Mouse (Mus musculus) spleen, adult 2 months (tissue): Measurements from ENCODE around the gene Prkcq. TPM values are rescaled to one million over a fixed set of nuclear protein-coding genes. Genes with fewer than 3 reads are reported as not detected.

Source experiments
- DNase-seq, 2 experiments: peaks; one replicate each; pipeline versions ENCODE4 v3.0.0 to v3.0.0-alpha.2; 2012 to 2021; ENCODE audit warnings: low spot score in 2 of 2, low read depth in 1 of 2
- H3K27ac ChIP-seq: fragments of 200-500 bp; 2 replicates; pipeline ENCODE4 v1.5.1; 2012; ENCODE audit warnings: low read length, inconsistent platforms; ENCODE audit not compliant: insufficient read depth
- H3K27me3 ChIP-seq: fragments of 200-500 bp; 2 replicates; pipeline ENCODE4 v1.6.1; 2012; ENCODE audit warnings: mild to moderate bottlenecking, moderate library complexity, low read length, inconsistent platforms; ENCODE audit not compliant: control insufficient read depth, insufficient read depth
- H3K36me3 ChIP-seq: fragments of 200-500 bp; 2 replicates; pipeline ENCODE4 v1.6.1; 2012; ENCODE audit warnings: mild to moderate bottlenecking, low read length, inconsistent platforms; ENCODE audit not compliant: control insufficient read depth, insufficient read depth
- H3K4me1 ChIP-seq: fragments of 200-500 bp; 2 replicates; pipeline ENCODE4 v1.6.1; 2011; ENCODE audit warnings: inconsistent platforms; ENCODE audit not compliant: control insufficient read depth, insufficient read depth, insufficient read length
- H3K4me3 ChIP-seq: fragments of 200-500 bp; 2 replicates; pipeline ENCODE4 v1.5.1; 2011; ENCODE audit warnings: mild to moderate bottlenecking, inconsistent platforms; ENCODE audit not compliant: insufficient read depth, insufficient read length; ENCODE audit errors: extremely low read depth
- CTCF ChIP-seq: fragments of 200-500 bp; IDR thresholded peaks from 2 replicates; pipeline ENCODE4 v1.5.1; 2011; ENCODE audit warnings: mild to moderate bottlenecking, inconsistent platforms; ENCODE audit not compliant: insufficient read depth, insufficient read length, insufficient replicate concordance; ENCODE audit errors: extremely low read depth
- POLR2A ChIP-seq: fragments of 200-500 bp; IDR thresholded peaks from 2 replicates; pipeline ENCODE4 v1.6.1; 2011; ENCODE audit warnings: low read depth, low read length, inconsistent platforms
- WGBS: fragments of 180-500 bp; shearing (Covaris S2); methylation state at CpG from one replicate; pipeline ENCODE4 v1.1.7; 2018; 5-methylcytosine and 5-hydroxymethylcytosine counted together
- polyA plus RNA-seq: library from polyadenylated mRNA; depleted of rRNA; stranded (reverse); fragments of >200 nt; gene quantifications from 2 replicates; pipeline ENCODE4 v1.2.3, GENCODE M21; 2012

Prkcq gene
- polyA plus RNA-seq, 1 experiment, result 9.3 TPM

DNA sequence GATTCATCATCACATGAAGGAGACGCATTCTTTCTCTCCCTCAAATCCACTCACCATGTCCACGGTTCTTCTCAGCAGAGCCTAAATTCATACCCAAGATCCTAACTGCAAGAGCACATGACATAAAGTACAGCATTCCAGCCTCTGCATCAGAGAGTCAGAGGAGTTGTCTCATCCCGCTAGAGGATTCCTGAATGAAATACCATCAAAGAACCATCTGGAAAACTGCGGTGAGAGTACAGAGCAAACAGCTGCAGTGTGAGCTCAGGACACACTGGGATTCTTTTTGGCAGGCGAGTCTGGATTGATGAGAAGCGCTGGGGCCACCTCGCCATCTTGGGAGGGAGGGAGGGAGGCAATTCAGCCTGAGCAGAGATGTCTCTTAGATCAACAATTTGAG, 20.9 kb upstream of the Prkcq start:
- H3K4me1 ChIP-seq, result no peaks in the 10 kb centered on the region
- H3K27ac ChIP-seq, result no peak overlapping the region
- 91% methylated on average over 7 of the region's 7 CpGs for WGBS
- no peak for DNase-seq
- no peaks in the 10 kb centered on the region for H3K36me3 ChIP-seq
- no peak for TF ChIP-seq CTCF
- TF ChIP-seq POLR2A, result no peak
- H3K4me3 ChIP-seq, result no peak overlapping the region
- H3K27me3 ChIP-seq, result no peaks in the 10 kb centered on the region

DNA sequence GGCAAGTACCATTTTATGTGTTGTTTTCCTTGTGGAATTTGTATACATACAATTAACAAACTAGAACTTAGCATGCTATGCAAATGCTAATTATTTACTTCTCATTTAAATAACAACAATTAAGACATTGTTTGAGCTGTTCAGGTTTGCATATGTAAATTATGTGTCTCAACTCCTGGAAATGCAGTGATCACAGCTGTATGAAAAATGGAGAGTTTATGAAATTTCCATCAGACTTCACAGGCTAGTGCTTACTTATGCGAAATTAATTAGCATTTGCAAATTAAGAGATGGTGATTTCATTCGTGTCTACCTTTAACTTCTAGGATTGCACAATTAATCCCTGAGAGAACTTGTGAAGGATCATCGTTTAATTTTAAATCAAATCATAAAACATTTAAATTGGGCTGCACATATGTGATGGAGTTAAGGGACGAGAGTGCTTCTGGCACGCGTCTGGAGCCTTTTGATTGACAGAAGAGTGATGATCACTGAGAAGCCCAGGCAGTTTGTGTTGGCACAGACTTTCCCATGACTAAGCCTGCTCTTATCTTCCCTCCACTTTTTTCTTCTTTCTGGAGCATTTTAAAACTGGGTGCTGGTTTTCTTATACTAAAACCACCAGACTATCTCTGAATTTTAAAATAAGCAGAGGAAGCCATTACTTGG, 20.1 kb upstream of the Prkcq start:
- TF ChIP-seq CTCF, result no peak
- no peak for TF ChIP-seq POLR2A

DNA sequence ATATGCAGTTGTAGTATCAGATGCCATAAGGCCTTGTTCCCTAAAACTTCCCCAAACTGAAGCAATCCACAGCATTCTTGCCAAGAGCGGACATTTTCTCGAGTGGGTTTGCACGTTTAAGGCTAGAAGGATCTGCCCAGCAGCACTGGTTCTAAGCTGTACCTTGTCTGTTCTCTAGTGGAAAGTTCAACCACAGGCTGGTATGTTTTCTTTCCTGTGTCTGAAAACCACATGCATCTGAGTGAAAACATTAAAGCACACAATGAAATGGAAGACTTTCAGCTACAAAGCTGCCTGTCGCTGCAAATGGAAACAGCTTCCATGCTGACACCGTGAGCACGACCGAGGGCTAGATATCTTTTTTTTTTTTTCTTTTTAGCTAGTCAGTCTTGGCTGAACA, 12.3 kb upstream of the Prkcq start:
- no peak for TF ChIP-seq CTCF
- no peak for TF ChIP-seq POLR2A
- no peaks in the 10 kb centered on the region; the same call in 1 of the 2 replicates for H3K4me1 ChIP-seq
- H3K27ac ChIP-seq, result peak overlapping the region; percentile 59
- 48% methylated on average over 7 of the region's 7 CpGs for WGBS
- no peak overlapping the region for H3K4me3 ChIP-seq
- DNase-seq, result peak in 1 of 2 experiments; percentile 64
- no peaks in the 10 kb centered on the region for H3K36me3 ChIP-seq
- H3K27me3 ChIP-seq, result no peaks in the 10 kb centered on the region

More for the DNA sequence above, 20.1 kb upstream of the Prkcq start:
- no peak for DNase-seq
- Histone ChIP-seq H3K4me3 (no peak overlapping the region), H3K27ac (no peak overlapping the region), H3K27me3 (no peaks in the 10 kb centered on the region), H3K36me3 (no peaks in the 10 kb centered on the region), H3K4me1 (no peaks in the 10 kb centered on the region)
- WGBS, result 83% methylated on average over 6 of the region's 6 CpGs

DNA sequence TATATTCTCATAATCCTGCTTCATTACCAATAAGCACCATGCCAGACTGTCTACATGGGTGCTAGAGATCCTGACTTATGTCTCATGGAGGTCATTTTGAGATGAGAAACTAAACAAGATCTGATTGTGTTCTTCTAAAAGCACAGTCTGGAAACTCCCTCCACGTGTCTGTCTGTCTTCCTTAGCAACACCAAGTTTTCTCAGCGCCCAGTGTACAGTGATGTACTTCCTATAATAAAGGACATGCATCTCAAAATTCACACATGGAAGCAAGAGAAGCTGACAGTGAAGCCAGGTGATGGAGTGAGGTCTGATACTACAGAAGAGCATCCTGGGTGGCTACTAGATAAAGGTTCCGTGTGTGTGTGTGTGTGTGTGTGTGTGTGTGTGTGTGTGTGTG, 11.2 kb upstream of the Prkcq start:
- TF ChIP-seq CTCF, result no peak
- TF ChIP-seq POLR2A, result no peak
- no peak for DNase-seq
- H3K4me1 ChIP-seq, result no peaks in the 10 kb centered on the region; the same call in 1 of the 2 replicates
- no peaks in the 10 kb centered on the region for H3K36me3 ChIP-seq
- no peak overlapping the region for H3K4me3 ChIP-seq
- peak overlapping the region; percentile 56; the same call in 1 of the 2 replicates for H3K27ac ChIP-seq
- H3K27me3 ChIP-seq, result no peaks in the 10 kb centered on the region
- whole genome bisulfite sequencing, result 59% methylated on average over 3 of the region's 3 CpGs

DNA sequence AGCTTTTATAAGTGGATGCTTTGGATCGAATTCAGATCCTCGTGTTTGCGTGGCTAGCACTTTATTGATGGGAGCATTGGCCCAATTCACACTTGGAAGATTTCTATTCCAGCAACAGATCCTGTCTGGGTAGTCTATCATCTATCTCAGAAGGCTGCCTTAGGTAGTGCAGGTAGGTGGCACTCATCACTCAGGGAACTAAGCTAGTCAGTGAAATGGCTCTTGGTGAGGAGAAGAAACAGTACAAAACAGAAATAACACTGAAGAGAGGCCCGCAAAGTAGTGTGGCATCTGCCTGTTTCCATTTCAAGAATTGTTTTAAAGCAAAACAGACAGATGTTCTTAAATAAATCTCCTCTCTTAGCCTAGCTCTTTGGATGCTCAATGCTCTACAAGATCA, 10.6 kb upstream of the Prkcq start:
- Histone ChIP-seq H3K4me1 (no peaks in the 10 kb centered on the region; the same call in 1 of the 2 replicates), H3K27ac (peak overlapping the region; percentile 70; the same call in 1 of the 2 replicates), H3K36me3 (no peaks in the 10 kb centered on the region), H3K4me3 (no peak overlapping the region), H3K27me3 (no peaks in the 10 kb centered on the region)
- no peak for TF ChIP-seq CTCF
- no peak for TF ChIP-seq POLR2A
- WGBS, result 84% methylated on average over 4 of the region's 4 CpGs
- DNase-seq, result no peak

DNA sequence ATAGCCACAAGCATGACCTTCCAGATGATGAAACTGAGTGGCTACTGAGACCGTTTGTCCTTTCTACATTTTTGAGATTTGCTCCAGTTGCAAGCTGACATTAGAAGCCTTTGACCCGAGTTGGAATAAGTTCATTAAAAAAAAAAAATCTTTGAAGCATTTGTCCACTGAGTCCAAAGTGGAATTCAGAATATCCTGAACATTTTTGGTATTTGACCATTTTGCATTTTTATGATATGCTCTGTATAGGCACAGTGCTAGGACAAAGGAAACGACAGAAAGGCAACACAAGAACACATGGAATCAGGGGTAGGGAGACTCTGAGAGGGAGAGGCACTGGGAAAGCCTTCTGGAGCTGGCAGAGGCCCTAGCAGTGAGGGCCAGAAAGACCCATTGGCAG, 9.2 kb upstream of the Prkcq start:
- H3K27me3 ChIP-seq, result no peaks in the 10 kb centered on the region
- DNase-seq, result no peak
- H3K27ac ChIP-seq, result peak overlapping the region; percentile 47; the same call in 1 of the 2 replicates
- 76% methylated on average over 3 of the region's 3 CpGs for WGBS
- no peaks in the 10 kb centered on the region; the same call in 1 of the 2 replicates for H3K4me1 ChIP-seq
- TF ChIP-seq CTCF, result no peak
- no peak for TF ChIP-seq POLR2A
- H3K36me3 ChIP-seq, result no peaks in the 10 kb centered on the region
- H3K4me3 ChIP-seq, result no peak overlapping the region

DNA sequence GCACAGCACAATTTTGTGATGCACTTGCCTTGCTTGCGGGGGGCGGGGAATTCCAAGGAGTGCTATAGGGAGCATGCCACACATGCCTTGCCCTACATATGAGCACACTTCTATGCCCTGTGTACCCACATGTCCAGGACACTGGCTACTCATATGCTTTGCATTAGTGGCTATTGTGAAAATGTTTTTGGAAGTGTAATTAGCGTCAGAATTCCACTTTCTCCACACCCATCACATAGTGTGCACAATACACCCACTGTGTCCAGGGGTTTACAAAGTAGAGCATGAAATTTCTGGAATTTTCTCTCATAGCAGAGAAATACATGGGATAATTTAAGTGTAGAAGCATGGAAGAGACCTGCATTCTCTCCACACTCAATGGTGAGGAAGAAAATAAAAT, 7.7 kb upstream of the Prkcq start:
- TF ChIP-seq CTCF, result no peak
- no peak for TF ChIP-seq POLR2A
- Histone ChIP-seq H3K27ac (no peak overlapping the region), H3K27me3 (no peaks in the 10 kb centered on the region), H3K36me3 (no peaks in the 10 kb centered on the region), H3K4me3 (no peak overlapping the region), H3K4me1 (no peaks in the 10 kb centered on the region; the same call in 1 of the 2 replicates)
- DNase-seq, result no peak
- 93% methylated on average over 3 of the region's 3 CpGs for WGBS
